Mouse (Mus musculus) erythroblast, embryonic 14.5 days (primary cell): ENCODE measurements around the gene Slc5a5. TPM values are rescaled to one million over a fixed set of nuclear protein-coding genes. Genes with fewer than 3 reads are reported as not detected.

Experiments
- H3K27me3 ChIP-seq: 2 replicates; pipeline ENCODE4 v1.6.1; 2012; ENCODE audit warnings: inconsistent platforms; ENCODE audit not compliant: control insufficient read depth
- H3K36me3 ChIP-seq: 2 replicates; pipeline ENCODE4 v1.6.1; 2012; ENCODE audit warnings: mild to moderate bottlenecking, inconsistent platforms; ENCODE audit not compliant: control insufficient read depth
- H3K4me1 ChIP-seq: 2 replicates; pipeline ENCODE4 v1.6.1; 2012; ENCODE audit warnings: inconsistent platforms; ENCODE audit not compliant: control insufficient read depth
- H3K4me3 ChIP-seq: replicated peaks from 2 replicates; pipeline ENCODE3; 2012; ENCODE audit warnings: moderate library complexity, mild to moderate bottlenecking, inconsistent platforms
- H3K9me3 ChIP-seq: 2 replicates; pipeline ENCODE4 v1.6.1; 2012; ENCODE audit warnings: low read length, inconsistent platforms, mixed read lengths; ENCODE audit not compliant: control insufficient read depth
- GATA1 ChIP-seq: IDR thresholded peaks from 2 replicates; pipeline ENCODE4 v1.6.1; 2012; ENCODE audit warnings: low read length, inconsistent platforms, mixed read lengths
- TAL1 ChIP-seq: IDR thresholded peaks from 3 replicates; pipeline ENCODE4 v1.6.1; 2012; ENCODE audit warnings: low read length, inconsistent platforms, mixed read lengths
- polyA plus RNA-seq: library from polyadenylated mRNA; stranded (reverse); fragments of >175 nt; gene quantifications from 2 replicates; pipeline ENCODE4 v1.2.3, GENCODE M21; 2012

Gene Slc5a5
- polyA plus RNA-seq, 1 experiment, result 0.03 TPM

DNA sequence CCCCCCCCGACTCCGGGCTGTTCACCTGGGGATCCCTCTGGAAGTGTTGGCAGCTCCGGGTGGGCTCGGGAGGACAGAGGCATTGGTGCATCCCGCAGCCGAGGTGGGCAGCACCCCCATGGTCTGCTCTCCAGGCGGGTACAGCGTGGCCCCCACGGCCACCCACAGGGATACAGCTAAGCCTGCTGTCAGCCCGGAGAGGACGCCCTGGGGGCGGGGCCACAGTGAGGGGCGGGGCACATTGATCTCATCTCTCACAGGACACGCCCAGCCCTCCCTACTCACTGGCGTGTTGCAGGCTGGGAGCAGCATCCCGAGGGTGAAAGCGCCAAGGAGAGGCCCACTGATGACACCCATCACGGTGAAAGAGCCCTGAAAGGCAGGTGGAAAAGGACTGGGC, 4.9 kb downstream of the Slc5a5 start:
- H3K9me3 ChIP-seq, result peaks cover 19% of the 10 kb centered on the region
- no peak overlapping the region for H3K4me3 ChIP-seq
- peaks cover 31% of the 10 kb centered on the region for H3K4me1 ChIP-seq
- no peaks in the 10 kb centered on the region; the same call in 1 of the 2 replicates for H3K36me3 ChIP-seq
- H3K27me3 ChIP-seq, result peaks cover 86% of the 10 kb centered on the region
- TF ChIP-seq GATA1 (no peak), TAL1 (no peak)

DNA sequence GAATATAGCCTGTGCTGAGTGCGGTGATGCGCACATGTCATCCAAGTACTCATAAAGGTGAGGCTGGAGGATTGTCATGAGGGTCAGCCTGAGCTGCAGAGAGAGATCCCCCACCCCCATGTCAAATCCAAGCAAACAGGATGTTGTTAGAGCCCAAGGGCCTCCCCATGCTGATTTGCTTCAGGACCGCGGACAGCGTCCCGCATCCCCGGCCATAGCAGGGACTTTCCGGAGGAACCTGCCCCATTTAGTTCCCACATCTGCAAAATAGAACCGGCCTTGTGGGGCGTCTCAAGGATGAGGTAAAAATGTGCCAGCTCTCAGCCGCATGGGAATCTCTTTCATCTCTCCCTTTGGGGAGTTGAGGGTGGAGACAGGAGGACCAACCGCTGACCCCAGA, 6.9 kb downstream of the Slc5a5 start:
- H3K27me3 ChIP-seq, result peaks cover 76% of the 10 kb centered on the region
- H3K4me3 ChIP-seq, result no peak overlapping the region
- TF ChIP-seq TAL1 (no peak), GATA1 (no peak)
- H3K36me3 ChIP-seq, result no peaks in the 10 kb centered on the region
- H3K9me3 ChIP-seq, result no peaks in the 10 kb centered on the region; the same call in 1 of the 2 replicates
- peaks cover 11% of the 10 kb centered on the region for H3K4me1 ChIP-seq

DNA sequence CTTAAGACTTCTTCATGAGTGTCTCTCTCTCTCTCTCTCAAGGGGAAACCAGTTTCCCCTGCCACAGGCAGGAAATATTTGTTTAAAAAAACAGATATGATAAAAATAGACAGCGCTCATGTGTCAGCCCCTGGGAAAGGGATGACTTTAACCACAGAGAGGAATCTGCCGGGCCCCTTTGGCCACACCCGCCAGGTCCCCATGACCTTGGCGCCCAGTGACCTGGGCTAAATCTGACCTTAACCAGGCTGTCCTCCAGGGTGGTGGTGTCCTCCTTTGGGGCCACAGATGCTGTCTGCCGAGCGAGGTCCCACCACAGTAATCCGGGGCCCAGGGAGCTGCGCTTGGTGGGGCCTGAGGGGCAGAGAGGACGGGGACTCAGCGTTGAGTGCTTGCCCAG, 7.9 kb downstream of the Slc5a5 start:
- H3K9me3 ChIP-seq, result no peaks in the 10 kb centered on the region
- no peaks in the 10 kb centered on the region for H3K36me3 ChIP-seq
- no peak overlapping the region for H3K4me3 ChIP-seq
- TF ChIP-seq GATA1, result no peak
- no peak for TF ChIP-seq TAL1
- peaks cover 76% of the 10 kb centered on the region for H3K27me3 ChIP-seq
- peaks cover 11% of the 10 kb centered on the region for H3K4me1 ChIP-seq

DNA sequence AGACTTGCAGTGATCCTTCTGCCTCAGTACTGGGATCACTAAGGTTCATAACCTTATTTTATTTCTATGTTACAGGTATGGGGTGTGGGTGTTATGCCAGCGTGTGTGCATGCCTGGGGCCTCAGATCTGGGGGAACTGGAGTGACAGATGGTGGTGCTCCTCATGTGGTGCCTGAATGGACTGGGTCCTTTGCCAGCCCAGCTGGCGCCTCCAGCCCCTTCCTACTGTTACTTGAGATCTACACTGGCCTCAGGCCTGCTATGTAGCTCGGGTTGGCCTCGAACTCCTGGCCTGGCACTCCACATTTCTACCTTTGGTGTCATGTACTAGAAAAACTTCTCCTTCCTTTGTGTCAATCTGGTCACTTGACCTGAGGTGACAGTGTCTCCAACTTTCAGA, 8.4 kb downstream of the Slc5a5 start:
- H3K4me3 ChIP-seq, result no peak overlapping the region
- H3K36me3 ChIP-seq, result no peaks in the 10 kb centered on the region
- TF ChIP-seq TAL1, result no peak
- peaks cover 77% of the 10 kb centered on the region for H3K27me3 ChIP-seq
- H3K4me1 ChIP-seq, result peaks cover 11% of the 10 kb centered on the region
- H3K9me3 ChIP-seq, result no peaks in the 10 kb centered on the region

DNA sequence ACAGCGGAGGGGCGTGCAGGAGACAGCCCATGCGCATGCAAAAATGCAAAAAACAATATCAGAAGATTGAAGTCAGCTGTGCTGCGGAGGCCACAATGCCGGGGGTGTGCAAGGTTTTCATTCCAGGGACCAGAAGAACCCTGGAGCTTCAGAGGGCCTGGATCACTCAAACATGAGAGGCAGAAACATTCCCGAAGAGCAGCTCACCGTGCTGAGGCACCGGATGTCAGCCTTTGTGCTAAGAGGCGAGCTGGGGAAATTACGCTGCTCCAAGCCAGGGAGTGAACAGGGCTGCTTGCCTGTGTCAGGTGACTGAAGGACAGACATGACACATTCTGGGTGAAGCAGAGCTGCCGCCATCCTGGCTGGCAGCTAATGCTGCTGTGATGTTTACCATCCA, 12.0 kb downstream of the Slc5a5 start:
- Histone ChIP-seq H3K36me3 (no peaks in the 10 kb centered on the region), H3K27me3 (peaks cover 50% of the 10 kb centered on the region), H3K9me3 (no peaks in the 10 kb centered on the region), H3K4me1 (peaks cover 15% of the 10 kb centered on the region), H3K4me3 (no peak overlapping the region)
- TF ChIP-seq GATA1, result no peak
- no peak for TF ChIP-seq TAL1

DNA sequence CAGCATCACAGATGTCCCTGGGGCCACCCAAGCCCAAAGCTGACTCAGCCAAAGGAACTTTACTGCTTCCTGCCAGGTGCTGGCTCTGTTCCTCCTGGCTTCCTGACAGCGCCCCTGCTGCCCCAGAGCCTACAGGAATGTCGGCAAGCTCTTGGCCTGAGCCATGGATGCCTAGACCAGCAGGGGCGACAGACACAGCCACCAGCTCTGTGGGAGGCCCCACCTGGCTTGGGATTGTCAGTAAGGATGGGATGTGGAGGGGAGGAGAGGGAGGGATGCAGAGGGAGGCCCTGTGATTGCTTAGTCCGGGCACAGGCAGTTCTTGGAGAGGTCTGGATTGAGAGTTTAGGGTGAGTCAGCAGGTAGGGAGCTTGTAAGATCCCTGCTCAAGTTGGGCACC, 12.4 kb downstream of the Slc5a5 start:
- Histone ChIP-seq H3K9me3 (no peaks in the 10 kb centered on the region), H3K4me1 (peaks cover 15% of the 10 kb centered on the region), H3K4me3 (no peak overlapping the region), H3K36me3 (no peaks in the 10 kb centered on the region), H3K27me3 (peaks cover 46% of the 10 kb centered on the region)
- TF ChIP-seq GATA1, result no peak
- TF ChIP-seq TAL1, result no peak

DNA sequence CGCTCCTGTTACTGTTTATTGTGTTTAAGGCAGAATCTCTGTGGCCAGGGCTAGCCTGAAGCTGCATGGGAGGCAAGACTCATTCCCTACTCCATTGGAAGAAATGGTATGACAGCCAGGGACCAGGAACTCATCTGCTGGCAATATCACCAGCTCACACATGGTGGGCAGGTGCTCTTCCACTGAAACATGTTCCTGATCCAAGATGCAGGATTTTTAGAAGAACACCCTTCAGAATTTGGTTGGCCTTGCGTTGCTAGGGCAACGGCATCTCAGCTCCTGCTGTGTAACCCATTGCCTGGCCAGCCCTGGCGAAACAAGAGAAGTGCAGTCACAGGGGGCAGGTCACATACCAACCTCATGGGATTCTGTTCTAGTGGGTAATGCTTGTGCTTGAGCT, 13.1 kb downstream of the Slc5a5 start:
- no peak overlapping the region for H3K4me3 ChIP-seq
- H3K27me3 ChIP-seq, result peaks cover 41% of the 10 kb centered on the region
- no peaks in the 10 kb centered on the region for H3K36me3 ChIP-seq
- TF ChIP-seq GATA1 (no peak), TAL1 (no peak)
- H3K4me1 ChIP-seq, result peaks cover 17% of the 10 kb centered on the region
- no peaks in the 10 kb centered on the region for H3K9me3 ChIP-seq

DNA sequence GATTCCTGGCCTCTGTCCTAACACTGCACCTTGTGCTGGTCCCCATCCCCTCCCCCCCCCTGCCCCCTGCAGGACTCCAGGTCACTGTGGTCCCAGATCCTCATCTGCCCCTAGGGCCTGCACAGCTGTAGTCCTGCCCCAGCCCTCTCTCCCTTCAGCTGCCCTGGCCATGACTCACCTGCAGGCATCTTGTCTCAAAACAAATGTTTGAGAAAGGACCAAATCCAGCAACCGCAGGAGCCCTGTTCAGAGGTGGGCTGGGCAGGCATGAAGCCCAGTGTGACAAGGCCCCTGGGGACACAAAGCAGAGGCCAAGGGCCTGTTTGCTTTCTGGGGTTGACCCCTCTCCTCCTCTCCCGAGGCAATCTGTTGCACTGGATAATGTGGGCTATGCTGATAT, 14.4 kb downstream of the Slc5a5 start:
- H3K4me3 ChIP-seq, result no peak overlapping the region
- peaks cover 27% of the 10 kb centered on the region for H3K4me1 ChIP-seq
- TF ChIP-seq GATA1 (no peak), TAL1 (no peak)
- peaks cover 34% of the 10 kb centered on the region for H3K27me3 ChIP-seq
- H3K36me3 ChIP-seq, result no peaks in the 10 kb centered on the region
- H3K9me3 ChIP-seq, result no peaks in the 10 kb centered on the region

DNA sequence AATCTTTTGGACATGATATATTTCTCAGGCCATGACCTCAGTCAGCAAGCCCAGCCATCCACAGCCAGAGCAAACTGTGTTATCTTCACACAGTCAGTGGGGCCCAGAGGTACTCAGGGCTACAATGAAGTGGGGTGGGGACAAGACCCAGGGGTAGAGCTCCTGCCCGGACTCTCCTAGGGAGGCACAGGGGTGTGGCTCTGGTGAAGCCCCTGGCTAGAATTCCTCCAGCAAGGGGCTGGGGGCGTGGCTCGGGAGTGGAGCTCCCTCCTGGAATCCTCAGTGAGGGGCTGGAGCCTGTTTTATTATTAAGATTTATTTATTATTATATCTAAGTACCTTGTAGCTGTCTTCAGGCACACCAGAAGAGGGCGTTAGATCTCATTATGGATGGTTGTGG, 16.2 kb downstream of the Slc5a5 start:
- Histone ChIP-seq H3K4me3 (no peak overlapping the region), H3K4me1 (peaks cover 42% of the 10 kb centered on the region), H3K27me3 (peaks cover 26% of the 10 kb centered on the region), H3K9me3 (no peaks in the 10 kb centered on the region), H3K36me3 (peaks cover 4% of the 10 kb centered on the region)
- TF ChIP-seq TAL1, result no peak
- no peak for TF ChIP-seq GATA1

DNA sequence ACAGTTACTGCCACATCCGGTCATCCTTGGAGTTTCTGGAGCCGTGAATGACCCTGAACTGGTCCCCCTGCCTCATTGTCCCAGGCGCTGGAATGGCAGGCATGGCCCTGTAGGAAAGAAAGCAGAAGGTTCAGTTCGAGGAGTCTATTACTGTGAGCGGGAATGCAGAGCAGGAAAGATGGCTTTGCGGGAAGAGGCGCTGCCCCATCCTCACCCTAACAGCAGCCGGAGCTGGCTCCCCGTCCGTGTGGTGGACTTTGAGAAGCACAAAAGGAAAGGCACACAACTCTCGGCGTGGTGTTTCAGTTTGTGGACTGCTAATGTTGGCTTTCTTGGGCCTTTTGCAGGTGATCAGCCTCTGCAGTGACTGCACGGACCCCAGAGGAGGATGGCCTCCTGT, 18.1 kb downstream of the Slc5a5 start:
- Histone ChIP-seq H3K27me3 (peaks cover 9% of the 10 kb centered on the region), H3K9me3 (no peaks in the 10 kb centered on the region), H3K36me3 (peaks cover 13% of the 10 kb centered on the region), H3K4me1 (peaks cover 53% of the 10 kb centered on the region), H3K4me3 (no peak overlapping the region)
- TF ChIP-seq TAL1 (no peak), GATA1 (no peak)
